Mouse (Mus musculus): ENCODE results near the gene Ier2. TPM values are rescaled to one million over a fixed set of nuclear protein-coding genes. Genes with fewer than 3 reads are reported as not detected.

Gene Ier2
- polyA plus RNA-seq (2017; shearing (Covaris generic)): 10 to 100 TPM; 54.7 to 56.1 TPM

- ATAC-seq: peak; percentile 41
Measured at GRCm38 (mm10) chr8:84662581-84663065, at the start of gene Ier2. Gene Ier2 (minus strand): TSS chr8:84662852.

DNA sequence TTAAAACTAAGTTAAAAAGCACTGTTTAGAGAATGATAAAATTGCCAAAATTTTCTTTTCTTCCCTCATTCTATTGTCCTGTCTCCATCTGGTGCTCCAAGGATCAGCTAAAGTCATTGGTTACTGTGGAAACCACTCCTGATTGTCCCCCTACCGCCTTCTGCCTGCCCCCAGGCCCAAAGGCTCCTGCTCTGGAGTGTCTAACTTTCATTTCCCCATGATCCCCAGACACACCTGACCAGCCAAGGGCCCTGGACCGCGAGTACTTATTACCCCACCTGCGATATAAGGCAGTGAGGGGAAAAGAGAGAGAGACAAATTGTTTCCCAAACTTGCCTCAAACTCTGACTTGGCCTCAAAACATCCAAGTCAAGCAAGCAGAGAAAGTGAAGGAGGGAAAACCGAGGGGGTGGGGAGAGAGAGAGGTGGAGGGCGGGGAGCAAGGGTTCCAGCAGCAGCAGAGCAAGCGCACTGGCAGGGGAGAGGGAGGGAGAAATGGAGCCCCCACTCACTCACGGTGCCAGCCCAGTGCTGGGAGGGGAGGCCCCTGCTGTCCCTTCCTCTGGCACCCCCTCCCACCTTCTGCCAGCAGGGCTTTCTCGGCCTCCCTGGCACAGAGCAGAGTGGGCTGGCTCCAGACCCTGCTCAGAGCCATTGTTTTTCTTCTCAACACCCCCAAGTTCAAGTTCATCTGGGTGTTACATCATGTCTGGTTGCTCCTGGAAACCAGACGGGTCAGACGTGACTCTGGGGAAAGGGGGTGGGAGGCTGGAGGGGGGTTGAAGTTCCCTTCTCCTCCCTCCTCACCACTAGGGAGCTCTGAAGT lies 49.5 kb upstream of the Ier2 start:
- ATAC-seq: no peak

DNA sequence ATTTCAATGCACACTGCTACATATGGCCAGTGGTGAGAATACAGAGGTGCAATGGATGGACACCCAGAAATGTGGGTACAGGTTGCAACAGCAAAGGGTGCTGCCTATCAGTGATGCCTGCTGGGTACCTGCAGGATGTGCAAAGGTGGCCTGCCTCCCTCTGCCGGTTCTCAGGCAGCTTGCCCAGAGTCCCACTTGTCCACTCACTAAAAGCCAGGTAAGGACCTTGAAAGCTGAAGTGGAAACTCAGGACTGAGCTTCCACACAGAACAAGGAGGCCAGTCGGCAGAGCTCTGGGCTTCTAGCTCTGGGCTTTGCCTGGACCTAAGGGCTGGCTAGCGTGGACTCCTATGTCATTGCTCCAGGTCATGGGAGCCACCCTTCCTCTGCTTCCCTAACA lies 48.7 kb upstream of the Ier2 start:
- no peak for ATAC-seq

DNA sequence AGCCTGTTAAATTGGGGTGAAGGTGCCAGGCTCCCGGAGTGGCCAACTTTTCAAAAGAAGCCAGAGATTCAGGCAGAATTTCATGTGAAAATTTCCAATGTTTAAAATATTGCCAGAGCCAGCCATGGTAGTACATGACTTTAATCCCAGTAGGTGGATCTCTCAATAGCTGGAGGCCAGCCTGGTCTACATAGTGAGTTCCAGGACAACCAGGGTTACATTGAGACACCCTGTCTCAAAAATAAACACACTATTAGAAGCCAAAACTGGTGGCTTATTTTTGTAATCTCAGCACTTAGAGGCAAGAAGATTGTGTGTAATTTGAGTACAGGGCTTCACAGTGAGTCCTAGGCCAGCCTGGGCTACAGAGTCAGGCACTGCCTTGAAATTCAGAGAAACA lies 47.3 kb upstream of the Ier2 start:
- ATAC-seq: no peak

DNA sequence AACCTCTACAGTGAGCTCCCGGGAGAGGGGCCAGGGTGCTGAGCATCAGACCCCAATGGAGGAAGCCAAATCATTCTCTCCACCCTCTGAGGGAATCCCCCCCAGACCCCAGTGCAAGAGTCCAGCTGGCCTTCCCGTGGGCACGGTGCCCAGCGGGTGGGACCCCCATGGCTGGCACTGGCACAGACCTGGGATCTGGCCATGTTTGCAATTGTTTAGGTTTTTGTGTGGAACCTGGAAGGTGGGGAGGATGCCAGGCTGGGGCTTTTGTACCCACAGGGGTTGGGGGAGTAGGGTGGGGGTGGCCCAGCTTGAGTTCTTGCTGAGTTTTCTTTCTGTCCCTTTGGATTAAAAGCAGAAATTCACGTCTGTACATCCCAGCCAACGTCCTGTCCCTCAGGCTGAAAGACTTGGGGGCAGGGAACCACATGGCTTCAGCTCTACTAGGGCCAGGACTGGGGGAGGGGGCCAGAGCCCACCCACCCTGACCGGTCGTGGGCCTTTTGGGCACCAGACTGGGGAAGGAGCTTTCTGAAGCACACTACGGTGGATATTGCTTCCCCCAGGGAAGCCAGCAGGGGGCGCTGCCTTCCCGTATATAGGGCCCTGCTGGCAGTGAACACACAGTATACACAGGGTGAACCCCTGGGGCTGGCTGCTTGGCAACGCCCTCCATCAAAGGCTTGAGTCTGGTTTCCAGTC lies 46.3 kb upstream of the Ier2 start:
- ATAC-seq: peak; percentile 59

- no peak for ATAC-seq
Measured at GRCm38 (mm10) chr8:84708071-84708541, 45.5 kb upstream of the Ier2 start.

GRCm38 (mm10) chr8:84707267-84707883 lies 44.7 kb upstream of the Ier2 start:
- no peak for ATAC-seq

DNA sequence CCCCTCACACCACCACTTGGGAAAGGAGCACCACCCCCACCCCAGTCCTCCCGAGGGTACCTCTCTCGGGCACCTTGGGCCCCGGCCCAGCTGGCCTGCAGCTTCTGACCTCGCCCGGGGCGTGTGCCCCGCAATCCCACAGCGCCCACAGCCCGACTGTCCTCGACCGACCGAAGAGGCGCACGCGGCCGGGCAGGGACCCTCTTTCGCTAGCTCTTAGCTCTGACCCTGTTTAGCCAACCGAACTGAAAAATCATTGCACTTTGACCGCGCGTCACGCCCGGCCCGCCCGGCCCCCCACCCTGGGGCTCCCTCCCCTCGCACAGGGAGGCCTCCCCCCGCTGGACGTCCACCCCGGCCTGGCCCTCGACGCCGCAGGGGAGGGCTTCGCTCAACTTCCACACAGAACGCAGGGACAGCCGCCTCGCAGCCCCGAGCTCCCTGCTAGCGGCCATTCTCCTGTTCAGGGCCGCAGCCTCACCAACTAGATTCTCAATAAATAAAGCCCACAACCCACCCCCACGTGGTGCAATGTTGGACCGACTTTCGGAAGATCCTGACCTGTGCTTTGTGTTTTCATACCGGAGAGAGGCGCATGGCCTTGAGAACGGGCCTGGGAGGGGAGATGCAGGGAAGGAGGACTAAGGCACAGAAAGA lies 44.1 kb upstream of the Ier2 start:
- ATAC-seq: no peak

DNA sequence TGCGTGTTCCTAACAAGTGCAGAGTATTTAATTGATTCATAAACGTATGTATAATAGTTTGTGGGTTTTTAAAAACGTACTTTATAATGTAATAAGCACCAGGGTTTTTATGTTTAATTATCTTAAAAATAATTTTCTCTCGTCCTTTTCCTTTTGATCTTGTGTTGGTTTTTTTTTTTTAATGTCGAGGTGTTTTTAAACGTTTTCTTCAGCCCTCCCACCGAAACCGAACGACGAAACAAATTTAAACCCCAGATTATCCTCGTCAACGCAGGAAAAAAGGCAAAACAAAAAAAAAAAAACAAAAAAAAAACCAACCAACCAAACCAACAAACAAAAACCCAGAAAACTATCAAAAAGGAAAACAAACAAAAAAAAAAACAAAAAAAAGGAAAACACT lies 43.3 kb upstream of the Ier2 start:
- ATAC-seq: no peak

DNA sequence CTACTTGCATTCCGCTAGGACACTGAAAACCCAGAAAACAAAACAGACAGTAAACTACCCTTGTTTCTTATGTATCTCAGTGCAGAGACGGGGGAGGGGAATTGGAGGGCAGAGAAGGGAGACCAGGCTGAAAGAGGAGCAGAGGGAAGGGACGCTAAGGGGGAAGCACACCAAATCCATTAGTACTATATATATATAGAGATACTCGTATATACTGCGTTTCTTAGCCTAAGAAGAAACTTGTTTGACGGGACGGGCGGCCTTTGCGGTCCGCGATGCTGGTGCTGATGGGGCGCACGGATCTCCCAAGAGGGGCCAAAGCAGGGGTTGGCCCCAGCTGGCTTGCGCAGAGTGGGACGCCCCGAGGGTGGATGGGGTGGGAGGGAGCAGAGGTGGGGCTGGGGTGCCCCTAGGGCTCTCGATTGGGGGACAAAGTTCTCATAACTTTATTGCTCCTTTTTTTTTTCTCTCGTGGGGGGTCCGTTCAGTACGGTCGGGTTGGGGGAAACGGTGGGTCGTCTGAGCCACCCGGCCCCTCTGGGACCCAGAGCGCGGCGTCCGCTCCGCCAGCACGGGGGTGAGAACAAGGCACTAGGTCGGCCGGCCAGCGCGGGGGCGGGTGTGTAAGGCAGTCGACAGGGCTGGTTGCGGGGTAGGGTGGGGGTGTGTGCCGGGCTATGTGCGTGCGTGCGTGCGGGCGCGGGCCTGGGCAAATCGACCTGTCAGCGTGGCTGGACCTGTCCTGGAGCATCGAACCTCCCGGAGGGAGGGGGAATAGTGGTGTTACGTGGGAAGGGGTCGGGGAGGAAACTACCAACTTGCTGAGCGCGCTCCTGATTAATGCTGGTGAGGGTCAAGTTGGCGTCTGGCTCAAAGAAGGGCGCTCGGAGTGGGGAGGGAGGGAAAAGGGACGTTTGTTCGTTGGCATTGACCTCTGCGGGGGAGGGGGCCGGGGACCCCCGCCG lies 42.5 kb upstream of the Ier2 start:
- no peak for ATAC-seq

DNA sequence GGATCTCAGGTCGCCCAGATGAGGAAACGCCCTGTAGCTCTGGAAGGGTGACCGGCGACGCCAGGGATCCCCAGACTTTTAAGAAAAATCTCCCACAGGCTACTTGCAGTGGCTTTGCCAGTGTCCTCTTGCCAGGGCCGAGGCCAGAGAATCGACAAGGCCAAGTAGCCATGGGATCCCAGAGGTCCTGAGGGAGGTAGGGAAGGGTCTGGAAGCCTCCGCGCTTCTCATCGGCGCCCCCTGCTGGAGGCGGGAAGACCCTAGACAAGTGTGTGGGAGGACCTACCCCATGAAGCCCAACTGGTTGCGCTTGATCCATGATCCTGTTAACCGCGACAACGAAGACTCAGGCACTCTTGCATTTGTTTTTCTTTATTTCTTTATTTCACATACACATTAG lies 41.7 kb upstream of the Ier2 start:
- ATAC-seq: peak; percentile 55

DNA sequence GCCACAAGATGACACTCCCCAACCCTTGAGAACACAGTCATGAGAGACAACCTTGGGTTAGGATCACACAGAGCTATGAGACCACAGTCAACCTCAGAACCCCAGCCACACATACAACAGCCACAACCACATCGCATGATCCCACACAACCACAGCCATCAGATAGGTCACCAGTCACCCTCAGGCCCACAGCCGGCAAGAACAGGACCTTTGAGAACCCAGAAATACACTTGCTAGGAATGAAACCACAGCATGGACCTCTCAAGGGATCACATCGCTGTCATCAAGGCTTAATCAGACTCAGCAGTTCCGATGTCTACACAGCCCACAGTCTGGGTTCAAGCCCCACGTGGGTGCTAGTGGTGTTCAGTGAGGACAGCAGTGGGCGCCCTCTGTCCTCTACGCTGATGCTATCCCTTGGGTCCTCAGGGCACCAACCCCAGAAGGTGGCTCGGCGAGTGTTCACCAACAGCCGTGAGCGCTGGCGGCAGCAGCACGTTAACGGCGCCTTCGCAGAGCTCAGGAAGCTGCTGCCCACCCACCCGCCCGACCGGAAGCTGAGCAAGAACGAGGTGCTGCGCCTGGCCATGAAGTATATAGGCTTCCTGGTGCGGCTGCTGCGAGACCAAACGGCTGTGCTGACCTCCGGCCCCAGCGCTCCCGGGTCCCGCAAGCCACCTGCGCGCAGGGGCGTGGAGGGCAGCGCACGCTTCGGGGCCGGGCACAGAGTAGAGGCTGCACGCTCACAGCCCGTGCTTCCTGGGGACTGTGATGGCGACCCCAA lies 41.0 kb upstream of the Ier2 start:
- peak; percentile 36 for ATAC-seq

GRCm38 (mm10) chr8:84702963-84703465 lies 40.4 kb upstream of the Ier2 start:
- ATAC-seq: no peak

DNA sequence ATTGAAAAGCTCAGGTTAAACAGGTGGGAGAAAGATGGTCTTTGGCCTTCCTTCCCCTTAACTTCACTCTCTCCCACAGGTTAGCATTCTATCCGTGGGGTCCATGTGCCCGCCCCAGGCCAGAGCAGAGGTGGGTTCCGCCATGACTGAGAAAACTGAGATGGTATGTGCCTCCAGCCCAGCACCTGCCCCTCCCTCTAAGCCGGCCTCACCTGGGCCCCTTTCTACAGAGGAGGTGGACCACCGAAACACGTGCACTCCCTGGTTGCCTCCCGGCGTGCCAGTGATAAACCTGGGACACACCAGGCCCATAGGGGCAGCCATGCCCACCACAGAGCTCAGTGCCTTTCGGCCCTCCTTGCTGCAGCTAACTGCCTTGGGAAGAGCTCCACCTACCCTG lies 39.9 kb upstream of the Ier2 start:
- no peak for ATAC-seq

GRCm38 (mm10) chr8:84700941-84701911 lies 38.6 kb upstream of the Ier2 start, which contains the start of gene Lyl1:
Gene Lyl1 (plus strand): TSS chr8:84701457.
- ATAC-seq: no peak

GRCm38 (mm10) chr8:84700526-84700925 lies 37.9 kb upstream of the Ier2 start:
- no peak for ATAC-seq

- peak; percentile 25 for ATAC-seq
Measured at GRCm38 (mm10) chr8:84699861-84700322, 37.2 kb upstream of the Ier2 start.

DNA sequence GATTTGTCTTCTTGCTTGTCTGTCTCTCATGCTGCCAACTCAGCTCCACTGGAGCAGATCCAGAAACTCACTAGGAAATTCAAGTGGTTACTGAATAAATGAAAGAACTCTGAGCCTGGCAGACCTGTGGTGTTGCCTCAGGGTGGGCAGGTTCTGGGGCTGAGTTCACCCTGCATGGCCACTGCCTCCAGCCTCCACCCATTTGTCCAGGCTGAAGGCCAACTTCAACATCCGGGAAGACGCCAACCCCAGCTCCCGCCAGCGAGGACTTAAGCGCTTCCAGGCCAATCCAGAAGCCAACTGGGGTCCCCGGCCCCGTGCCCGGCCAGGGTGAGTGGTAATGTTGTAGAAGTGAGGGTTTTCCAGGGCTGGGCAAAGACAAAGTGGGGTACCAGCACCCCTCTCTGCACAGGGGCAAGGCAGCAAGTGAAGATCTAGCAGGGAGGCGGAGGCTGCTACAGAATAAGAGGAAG lies 36.3 kb upstream of the Ier2 start:
- ATAC-seq: no peak

- no peak for ATAC-seq
Measured at GRCm38 (mm10) chr8:84698288-84698687, 35.6 kb upstream of the Ier2 start.

Measured in activated CD4-positive, CD25-positive, alpha-beta regulatory T cell, adult 4 months (primary cell).